Mouse (Mus musculus): ENCODE measurements at regions not wholly inside any gene's neighbourhood (a gene's known extent, or its start where the extent isn't known, plus 50 kb on each side); places are given as distances from the start of the nearest gene placed in this dataset.
A peak's percentile ranks its signal among the peaks of the same experiment; 100 is the strongest.

DNA sequence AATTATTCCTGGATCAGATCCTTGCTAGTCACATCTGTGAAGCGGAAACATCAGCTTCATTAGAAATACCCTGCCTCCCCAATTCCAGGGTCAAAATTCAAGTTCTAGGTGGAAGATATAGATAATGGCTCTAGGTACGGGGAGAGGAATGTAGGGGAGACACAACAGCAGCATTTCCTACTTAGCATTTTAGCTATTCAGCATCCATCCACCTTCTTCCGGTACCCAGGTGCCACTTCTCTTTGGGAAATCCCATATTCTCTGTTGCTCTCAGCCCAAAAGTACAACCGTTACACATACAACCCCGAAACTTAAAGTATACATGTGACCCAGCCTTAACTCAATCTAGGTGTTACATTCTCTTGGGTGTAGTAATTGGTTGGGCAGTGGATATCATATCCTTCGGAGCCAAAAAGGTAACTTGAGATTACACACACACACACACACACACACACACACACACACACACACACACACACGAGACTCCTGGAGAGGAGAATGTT is 112.9 kb downstream of the Zfp36l1 start:
- DNase-seq (ENCODE audit: low spot score): no peak
- no peaks in the 10 kb centered on the region for H3K9me3 ChIP-seq (ENCODE audit: control insufficient read depth, low read length)
- H3K4me1 ChIP-seq (replicated peaks; ENCODE audit: control insufficient read depth, insufficient read depth, low read length): peaks cover 12% of the 10 kb centered on the region
- H3K27ac ChIP-seq (ENCODE audit: low read depth, low read length): no peak overlapping the region
- no peaks in the 10 kb centered on the region for H3K27me3 ChIP-seq (replicated peaks; ENCODE audit: control insufficient read depth, insufficient read depth, low read length)
- H3K4me3 ChIP-seq (ENCODE audit: low read depth, low read length): no peak overlapping the region
- no peak overlapping the region for H3K9ac ChIP-seq (ENCODE audit: low read depth, low read length)
- no peak for ATAC-seq (replicated peaks; ENCODE audit: low FRiP score)
- WGBS: 85% methylated on average over 7 of the region's 7 CpGs
- H3K36me3 ChIP-seq (ENCODE audit: control insufficient read depth, insufficient read depth, low read length): no peaks in the 10 kb centered on the region
- H3K4me2 ChIP-seq: no peak overlapping the region

GRCm38 (mm10) chr12:79998788-79999187 is 114.0 kb downstream of the Zfp36l1 start:
- Histone ChIP-seq H3K27me3 (replicated peaks; ENCODE audit: control insufficient read depth, insufficient read depth, low read length) (no peaks in the 10 kb centered on the region), H3K4me1 (replicated peaks; ENCODE audit: control insufficient read depth, insufficient read depth, low read length) (peaks cover 21% of the 10 kb centered on the region), H3K4me2 (no peak overlapping the region), H3K4me3 (ENCODE audit: low read depth, low read length) (no peak overlapping the region), H3K9me3 (ENCODE audit: control insufficient read depth, low read length) (no peaks in the 10 kb centered on the region), H3K36me3 (ENCODE audit: control insufficient read depth, insufficient read depth, low read length) (no peaks in the 10 kb centered on the region), H3K9ac (ENCODE audit: low read depth, low read length) (no peak overlapping the region), H3K27ac (ENCODE audit: low read depth, low read length) (no peak overlapping the region)
- 84% methylated on average over 5 of the region's 5 CpGs for WGBS
- ATAC-seq (replicated peaks; ENCODE audit: low FRiP score): no peak
- DNase-seq (ENCODE audit: low spot score): no peak

DNA sequence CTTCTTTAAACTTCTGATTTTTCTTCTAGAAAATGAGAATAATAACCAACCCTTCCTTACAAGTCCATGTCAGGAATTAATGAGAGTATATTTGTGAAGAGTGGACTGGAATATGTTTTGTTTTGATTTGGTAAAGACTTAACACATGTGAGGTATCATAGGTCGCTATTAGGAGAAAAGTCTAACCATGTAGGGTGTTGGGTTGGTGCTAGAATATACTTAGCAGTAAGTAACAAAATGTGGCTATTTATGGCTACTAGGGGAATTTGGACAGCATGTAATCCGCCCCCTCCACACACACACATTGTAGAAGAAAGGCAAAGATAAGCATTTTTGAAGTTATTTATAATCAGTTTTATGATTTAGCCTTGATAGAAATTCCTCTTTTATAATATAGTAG is 114.5 kb downstream of the Zfp36l1 start:
- no peak overlapping the region for H3K27ac ChIP-seq (ENCODE audit: low read depth, low read length)
- peaks cover 25% of the 10 kb centered on the region for H3K4me1 ChIP-seq (replicated peaks; ENCODE audit: control insufficient read depth, insufficient read depth, low read length)
- no peaks in the 10 kb centered on the region for H3K9me3 ChIP-seq (ENCODE audit: control insufficient read depth, low read length)
- H3K36me3 ChIP-seq (ENCODE audit: control insufficient read depth, insufficient read depth, low read length): no peaks in the 10 kb centered on the region
- DNase-seq (ENCODE audit: low spot score) (no peak), ATAC-seq (replicated peaks; ENCODE audit: low FRiP score) (no peak)
- no peak overlapping the region for H3K9ac ChIP-seq (ENCODE audit: low read depth, low read length)
- H3K4me2 ChIP-seq: no peak overlapping the region
- 86% methylated on average over 2 of the region's 2 CpGs for WGBS
- H3K4me3 ChIP-seq (ENCODE audit: low read depth, low read length): no peak overlapping the region
- H3K27me3 ChIP-seq (replicated peaks; ENCODE audit: control insufficient read depth, insufficient read depth, low read length): no peaks in the 10 kb centered on the region

- Histone ChIP-seq H3K36me3 (ENCODE audit: control insufficient read depth, insufficient read depth, low read length) (no peaks in the 10 kb centered on the region), H3K27ac (ENCODE audit: low read depth, low read length) (no peak overlapping the region), H3K27me3 (replicated peaks; ENCODE audit: control insufficient read depth, insufficient read depth, low read length) (no peaks in the 10 kb centered on the region), H3K9ac (ENCODE audit: low read depth, low read length) (no peak overlapping the region), H3K9me3 (ENCODE audit: control insufficient read depth, low read length) (no peaks in the 10 kb centered on the region), H3K4me2 (no peak overlapping the region), H3K4me3 (ENCODE audit: low read depth, low read length) (no peak overlapping the region), H3K4me1 (replicated peaks; ENCODE audit: control insufficient read depth, insufficient read depth, low read length) (peaks cover 22% of the 10 kb centered on the region)
- no peak for ATAC-seq (replicated peaks; ENCODE audit: low FRiP score)
- 58% methylated on average over 4 of the region's 4 CpGs for WGBS
- DNase-seq (ENCODE audit: low spot score): no peak
Measured at GRCm38 (mm10) chr12:79997201-79997600, 115.6 kb downstream of the Zfp36l1 start.

DNA sequence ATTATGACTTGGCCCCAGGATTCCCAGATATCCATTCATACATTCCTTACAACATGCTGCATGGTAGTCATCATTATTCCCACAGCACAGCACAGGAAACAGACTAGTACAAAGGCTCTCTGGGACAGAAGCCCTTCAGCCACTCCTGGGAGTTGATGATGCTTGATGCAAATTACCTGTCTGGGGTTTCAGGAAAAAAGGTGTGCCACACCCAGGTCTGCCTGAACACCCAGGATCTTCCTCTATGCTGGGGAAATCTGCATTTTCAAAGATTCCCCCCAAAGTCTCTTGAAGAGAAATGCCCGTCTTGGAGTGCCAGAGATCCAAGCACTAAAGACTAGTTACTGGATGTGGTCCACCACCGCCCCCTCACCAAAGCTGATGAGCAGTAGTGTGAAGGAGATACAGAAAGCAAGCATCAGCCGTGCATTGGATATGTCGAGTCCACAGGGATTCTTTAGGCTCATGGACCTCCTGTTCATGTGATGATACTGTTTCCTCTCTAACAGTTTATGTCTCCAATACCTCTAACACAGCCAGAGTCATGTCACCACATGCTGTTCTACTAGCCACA is 117.2 kb downstream of the Zfp36l1 start:
- H3K4me3 ChIP-seq (ENCODE audit: low read depth, low read length): no peak overlapping the region
- H3K9ac ChIP-seq (ENCODE audit: low read depth, low read length): no peak overlapping the region
- no peaks in the 10 kb centered on the region for H3K27me3 ChIP-seq (replicated peaks; ENCODE audit: control insufficient read depth, insufficient read depth, low read length)
- WGBS: 89% methylated on average over 4 of the region's 4 CpGs
- H3K4me1 ChIP-seq (replicated peaks; ENCODE audit: control insufficient read depth, insufficient read depth, low read length): peaks cover 18% of the 10 kb centered on the region
- no peaks in the 10 kb centered on the region for H3K9me3 ChIP-seq (ENCODE audit: control insufficient read depth, low read length)
- H3K4me2 ChIP-seq: no peak overlapping the region
- no peaks in the 10 kb centered on the region for H3K36me3 ChIP-seq (ENCODE audit: control insufficient read depth, insufficient read depth, low read length)
- H3K27ac ChIP-seq (ENCODE audit: low read depth, low read length): no peak overlapping the region
- no peak for ATAC-seq (replicated peaks; ENCODE audit: low FRiP score)
- DNase-seq (ENCODE audit: low spot score): no peak

GRCm38 (mm10) chr12:79993821-79994571 is 118.8 kb downstream of the Zfp36l1 start:
- Histone ChIP-seq H3K27ac (ENCODE audit: low read depth, low read length) (peak overlapping the region; percentile 70), H3K27me3 (replicated peaks; ENCODE audit: control insufficient read depth, insufficient read depth, low read length) (no peaks in the 10 kb centered on the region), H3K4me1 (replicated peaks; ENCODE audit: control insufficient read depth, insufficient read depth, low read length) (peaks cover 32% of the 10 kb centered on the region), H3K36me3 (ENCODE audit: control insufficient read depth, insufficient read depth, low read length) (no peaks in the 10 kb centered on the region), H3K4me3 (ENCODE audit: low read depth, low read length) (no peak overlapping the region), H3K9me3 (ENCODE audit: control insufficient read depth, low read length) (no peaks in the 10 kb centered on the region), H3K4me2 (peak overlapping the region; percentile 34), H3K9ac (ENCODE audit: low read depth, low read length) (peak overlapping the region; percentile 8; the same call in 1 of the 2 replicates)
- 19% methylated on average over 5 of the region's 5 CpGs for WGBS
- ATAC-seq (replicated peaks; ENCODE audit: low FRiP score) (peak; percentile 87), DNase-seq (ENCODE audit: low spot score) (peak; percentile 70)

GRCm38 (mm10) chr12:79991279-79991678 is 121.5 kb downstream of the Zfp36l1 start:
- Histone ChIP-seq H3K9ac (ENCODE audit: low read depth, low read length) (no peak overlapping the region), H3K9me3 (ENCODE audit: control insufficient read depth, low read length) (no peaks in the 10 kb centered on the region), H3K27me3 (replicated peaks; ENCODE audit: control insufficient read depth, insufficient read depth, low read length) (no peaks in the 10 kb centered on the region), H3K36me3 (ENCODE audit: control insufficient read depth, insufficient read depth, low read length) (no peaks in the 10 kb centered on the region), H3K4me1 (replicated peaks; ENCODE audit: control insufficient read depth, insufficient read depth, low read length) (peaks cover 59% of the 10 kb centered on the region), H3K4me2 (no peak overlapping the region), H3K27ac (ENCODE audit: low read depth, low read length) (no peak overlapping the region), H3K4me3 (ENCODE audit: low read depth, low read length) (no peak overlapping the region)
- no peak for DNase-seq (ENCODE audit: low spot score)
- no peak for ATAC-seq (replicated peaks; ENCODE audit: low FRiP score)
- 75% methylated on average over 5 of the region's 5 CpGs for WGBS

- Histone ChIP-seq H3K9ac (ENCODE audit: low read depth, low read length) (no peak overlapping the region), H3K4me3 (ENCODE audit: low read depth, low read length) (no peak overlapping the region), H3K27ac (ENCODE audit: low read depth, low read length) (no peak overlapping the region), H3K4me2 (no peak overlapping the region), H3K9me3 (ENCODE audit: control insufficient read depth, low read length) (no peaks in the 10 kb centered on the region), H3K27me3 (replicated peaks; ENCODE audit: control insufficient read depth, insufficient read depth, low read length) (no peaks in the 10 kb centered on the region), H3K4me1 (replicated peaks; ENCODE audit: control insufficient read depth, insufficient read depth, low read length) (peaks cover 64% of the 10 kb centered on the region), H3K36me3 (ENCODE audit: control insufficient read depth, insufficient read depth, low read length) (no peaks in the 10 kb centered on the region)
- DNase-seq (ENCODE audit: low spot score) (no peak), ATAC-seq (replicated peaks; ENCODE audit: low FRiP score) (no peak)
- 65% methylated on average over 4 of the region's 4 CpGs for WGBS
Measured at GRCm38 (mm10) chr12:79990751-79991150, 122.1 kb downstream of the Zfp36l1 start.

Measured in liver, embryonic 11.5 days (tissue).